Mouse (Mus musculus) liver, postnatal 0 days (tissue): Measurements from ENCODE around the gene Map3k6.

Experiments
- CTCF ChIP-seq: sonication (generic); IDR thresholded peaks from 2 replicates; pipeline ENCODE4 v1.5.1; 2016; ENCODE audit warnings: antibody characterized with exemption, low read depth
- EP300 ChIP-seq: IDR thresholded peaks from 2 replicates; pipeline ENCODE4 v1.6.1; 2016; ENCODE audit warnings: antibody characterized with exemption, low read depth, mild to moderate bottlenecking

- TF ChIP-seq EP300 (no peak), CTCF (no peak)
Measured at GRCm38 (mm10) chr4:133197355-133197754, 43.3 kb upstream of the Map3k6 start.
